Mouse (Mus musculus): ENCODE measurements around the gene Cox11.

DNA sequence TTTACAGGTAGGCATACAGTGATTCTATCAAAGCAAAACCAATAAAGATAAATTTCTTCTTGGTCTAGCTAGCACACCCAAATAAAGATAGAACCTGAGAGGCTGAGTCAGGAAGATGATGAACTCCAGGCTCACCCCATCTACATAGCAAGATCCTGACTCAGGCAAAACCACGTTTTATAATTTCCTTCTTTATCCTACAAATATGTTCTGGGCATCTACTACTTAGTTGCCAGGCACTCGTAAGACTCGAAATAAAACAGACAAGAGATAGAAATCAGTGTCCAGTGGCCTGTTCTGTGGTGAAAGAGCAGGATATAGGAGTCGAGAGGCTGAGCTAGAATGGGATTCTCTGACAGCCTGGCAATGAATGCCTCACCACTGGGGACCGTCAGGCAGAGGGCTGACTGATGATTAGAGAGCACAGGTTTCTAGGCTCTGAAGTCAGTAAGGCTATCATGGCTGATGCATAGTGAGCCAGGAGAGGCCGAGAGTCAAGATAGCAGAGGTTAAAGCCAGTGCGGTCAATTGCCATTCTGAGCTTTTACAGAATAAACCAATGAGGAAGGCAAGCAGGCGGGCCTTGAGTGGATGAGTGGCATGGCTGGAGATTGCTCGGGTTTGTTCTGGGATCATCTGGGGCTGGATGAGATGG lies 12.4 kb downstream of the Cox11 start:
- no peak for TF ChIP-seq CTCF (IDR thresholded peaks at IDR 0.05; ENCODE audit: control insufficient read depth, insufficient read depth, insufficient read length)
- no peak for TF ChIP-seq MYOG (IDR thresholded peaks at IDR 0.05; ENCODE audit: control insufficient read depth, extremely low read depth, insufficient read length)
- no peak for TF ChIP-seq USF1 (IDR thresholded peaks at IDR 0.05; ENCODE audit: low read depth)
- TF ChIP-seq MAX (IDR thresholded peaks at IDR 0.05) = no peak
